17 mouse cellular contexts compared by ENCODE assay signal in the genomic region with DNA sequence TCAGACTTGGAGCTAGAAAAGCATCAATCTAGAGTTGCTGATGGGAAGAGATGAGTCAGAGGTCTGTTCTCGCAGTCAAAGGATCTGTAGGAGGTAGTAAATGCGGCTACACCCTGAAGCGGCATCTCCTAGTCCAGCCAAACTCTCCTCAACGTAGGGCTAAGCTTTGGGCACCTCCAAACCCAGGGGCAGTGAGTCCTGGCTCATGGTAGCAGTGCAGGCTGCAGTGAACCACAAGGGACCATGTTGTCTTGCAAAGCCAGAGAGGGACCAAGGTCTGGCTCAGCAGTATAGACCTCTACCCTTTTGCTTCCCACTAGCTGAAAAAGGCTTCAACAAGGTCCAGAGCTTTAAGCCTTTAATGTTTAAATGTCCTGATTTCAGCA.
DNase-seq lines count a peak whose midpoint lies in the region; ATAC-seq lines count a peak whose summit lies in the region.
"Had no signal": no experiment of that assay in that cellular context is flagged by ENCODE, and none has a peak within 500 bp of the region (broad histone marks: within the 10 kb centered on the region; RNA-seq: fewer than 3 reads in every experiment).

No protein-coding gene starts in this region.

- no peaks in the 10 kb centered on the region for H3K36me3 ChIP-seq in hindbrain, embryonic 15.5 days
- H3K36me3 ChIP-seq in hindbrain, embryonic 14.5 days (replicated peaks; ENCODE audit: control insufficient read depth, insufficient read depth), result 0 out of 2 replicates have a peak, but pooled peaks cover 2% of the 10 kb centered on the region
- H3K36me3 ChIP-seq: G1E; liver, embryonic 13.5 days had no signal

- peak overlapping the region; percentile 48; the same call in 1 of the 2 replicates for H3K27ac ChIP-seq in hindbrain, embryonic 15.5 days (replicated peaks)
- H3K27ac ChIP-seq in hindbrain, embryonic 14.5 days, result no peak overlapping the region
- H3K27ac ChIP-seq: embryonic facial prominence, embryonic 10.5 days; forebrain, embryonic 10.5 days; kidney, postnatal 0 days; liver, embryonic 13.5 days had no signal

- no peaks in the 10 kb centered on the region for H3K27me3 ChIP-seq in hindbrain, embryonic 15.5 days
- no peaks in the 10 kb centered on the region for H3K27me3 ChIP-seq in hindbrain, embryonic 14.5 days (ENCODE audit: control insufficient read depth, insufficient read depth, low read length)
- H3K27me3 ChIP-seq: liver, embryonic 13.5 days had no signal

- WGBS in hindbrain, embryonic 15.5 days, result 91% methylated on average over 4 of the region's 4 CpGs
- WGBS in hindbrain, embryonic 14.5 days, result 89% methylated on average over 4 of the region's 4 CpGs

- peaks cover 16% of the 10 kb centered on the region for H3K4me1 ChIP-seq in hindbrain, embryonic 15.5 days (replicated peaks)
- H3K4me1 ChIP-seq in hindbrain, embryonic 14.5 days (replicated peaks; ENCODE audit: control insufficient read depth, insufficient read depth, low read length), result peaks cover 11% of the 10 kb centered on the region; the same call in 1 of the 2 replicates

- no peak overlapping the region for H3K4me3 ChIP-seq in hindbrain, embryonic 15.5 days
- no peak overlapping the region for H3K4me3 ChIP-seq in hindbrain, embryonic 14.5 days (replicated peaks; ENCODE audit: low read length)
- H3K4me3 ChIP-seq: embryonic facial prominence, embryonic 10.5 days; forebrain, embryonic 10.5 days; liver, embryonic 13.5 days had no signal

- no peak for ATAC-seq in hindbrain, embryonic 15.5 days (ENCODE audit: low FRiP score, low read depth)
- ATAC-seq in hindbrain, embryonic 14.5 days (ENCODE audit: low FRiP score), result no peak
- peak; percentile 5 for ATAC-seq in inflammation-experienced regulatory T-cells, adult 6 months
- ATAC-seq: forebrain, embryonic 16.5 days had no signal

- no peaks in the 10 kb centered on the region for H3K9me3 ChIP-seq in hindbrain, embryonic 15.5 days
- no peaks in the 10 kb centered on the region for H3K9me3 ChIP-seq in hindbrain, embryonic 14.5 days (ENCODE audit: control insufficient read depth, low read length)
- H3K9me3 ChIP-seq: embryonic facial prominence, embryonic 10.5 days; forebrain, embryonic 10.5 days; G1E; liver, embryonic 13.5 days had no signal

- no peak overlapping the region for H3K4me2 ChIP-seq in hindbrain, embryonic 15.5 days
- H3K4me2 ChIP-seq in hindbrain, embryonic 14.5 days (replicated peaks), result no peak overlapping the region
- H3K4me2 ChIP-seq: liver, embryonic 13.5 days; midbrain, embryonic 11.5 days had no signal

- DNase-seq in cerebellum, postnatal 10 days, result peak; percentile 50 to 54
- no peak for DNase-seq in cerebellum, adult 11-12 months
- DNase-seq in hindbrain, embryonic 14.5 days (ENCODE audit: low spot score), result no peak
- DNase-seq in MN1 (ENCODE audit: low spot score), result peak; percentile 46
- no peak for DNase-seq in c-Kit-positive CD71-positive TER-119-positive erythroid progenitor cells, embryonic 14.5 days (ENCODE audit: low spot score)
- DNase-seq: B cell, adult 2 months; layer of hippocampus, postnatal 36 days; liver, embryonic 13.5 days; lung, adult 2 months had no signal

- H3K9ac ChIP-seq in hindbrain, embryonic 15.5 days, result no peak overlapping the region
- H3K9ac ChIP-seq in hindbrain, embryonic 14.5 days, result no peak overlapping the region
- H3K9ac ChIP-seq: liver, embryonic 13.5 days had no signal

Comparison
In these comparisons a context has a peak if more than half of its experiments do, and no peak if none do; other contexts are left out.
1. DNase-seq: peak in cerebellum, postnatal 10 days (2 of 2) and MN1 (single experiment); none in cerebellum, adult 11-12 months (single experiment), hindbrain, embryonic 14.5 days (single experiment) and c-Kit-positive CD71-positive TER-119-positive erythroid progenitor cells, embryonic 14.5 days (single experiment).